Mouse (Mus musculus) liver, embryonic 15.5 days (tissue): ENCODE results near the gene Hscb. TPM values are rescaled to one million over a fixed set of nuclear protein-coding genes. Genes with fewer than 3 reads are reported as not detected.
A peak's percentile ranks its signal among the peaks of the same experiment; 100 is the strongest.

ENCODE experiments used
- ATAC-seq: fragments of 200-750 bp; cut with Nextera tagmentation; 2 replicates; pipeline ENCODE4 v1.8.0; 2017; ENCODE audit warnings: moderate number of reproducible peaks, mild to moderate bottlenecking, moderate library complexity; ENCODE audit not compliant: insufficient read depth
- H3K27ac ChIP-seq: fragments of 300-500 bp; sonication (generic); replicated peaks from 2 replicates; pipeline ENCODE4 v1.5.1; 2015; ENCODE audit warnings: mild to moderate bottlenecking, inconsistent platforms
- H3K27me3 ChIP-seq: fragments of 300-500 bp; sonication (generic); 2 replicates; pipeline ENCODE4 v1.6.1; 2015; ENCODE audit warnings: mild to moderate bottlenecking, inconsistent platforms
- H3K36me3 ChIP-seq: fragments of 300-500 bp; sonication (generic); replicated peaks from 2 replicates; pipeline ENCODE4 v1.6.1; 2015; ENCODE audit warnings: moderate library complexity, mild to moderate bottlenecking, inconsistent platforms
- H3K4me1 ChIP-seq: fragments of 300-500 bp; sonication (generic); replicated peaks from 2 replicates; pipeline ENCODE4 v1.6.1; 2015; ENCODE audit warnings: inconsistent platforms
- H3K4me2 ChIP-seq: fragments of 300-500 bp; sonication (generic); 2 replicates; pipeline ENCODE4 v1.6.1; 2015; ENCODE audit warnings: moderate library complexity, mild to moderate bottlenecking, inconsistent platforms
- H3K4me3 ChIP-seq: fragments of 300-500 bp; sonication (generic); replicated peaks from 2 replicates; pipeline ENCODE4 v1.5.1; 2015; ENCODE audit warnings: mild to moderate bottlenecking, inconsistent platforms
- H3K9ac ChIP-seq: fragments of 300-500 bp; sonication (generic); 2 replicates; pipeline ENCODE4 v1.6.1; 2015; ENCODE audit warnings: moderate library complexity, mild to moderate bottlenecking, inconsistent platforms
- H3K9me3 ChIP-seq: fragments of 300-500 bp; sonication (generic); replicated peaks from 2 replicates; pipeline ENCODE4 v1.6.1; 2016; ENCODE audit warnings: inconsistent platforms
- WGBS: fragments of 180-500 bp; shearing (Covaris S2); methylation state at CpG from one replicate; pipeline ENCODE4 v1.1.7; 2015; ENCODE audit warnings: mixed read lengths; ENCODE audit not compliant: insufficient replicate concordance; 5-methylcytosine and 5-hydroxymethylcytosine counted together
- polyA plus RNA-seq: library from polyadenylated mRNA; unstranded; fragments of >200 nt; fragmentation: Nextera tagmentation; extraction: Ambion mirVana; gene quantifications from 2 replicates; pipeline ENCODE4 v1.2.1, GENCODE M21; 2015

Gene Hscb
- polyA plus RNA-seq, 1 experiment from 2014 or later, result 60.4 TPM

GRCm38 (mm10) chr5:110779998-110780760 lies 59.4 kb downstream of the Hscb start, which contains the start of gene Pus1:
Gene Pus1 (minus strand): TSS chr5:110780659.
- H3K4me1 ChIP-seq, result peaks cover 65% of the 10 kb centered on the region
- peak within 1 kb of the TSS; percentile 89 for H3K27ac ChIP-seq
- peak within 1 kb of the TSS; percentile 76 for H3K9ac ChIP-seq
- H3K9me3 ChIP-seq, result no peaks in the 10 kb centered on the region
- peaks cover 48% of the 10 kb centered on the region for H3K36me3 ChIP-seq
- peak within 1 kb of the TSS; percentile 76 for H3K4me3 ChIP-seq
- 1% methylated on average over 57 of the region's 57 CpGs for WGBS
- ATAC-seq, result peak; percentile 75
- no peaks in the 10 kb centered on the region for H3K27me3 ChIP-seq
- peak within 1 kb of the TSS; percentile 100 for H3K4me2 ChIP-seq

GRCm38 (mm10) chr5:110779276-110779997 lies 60.1 kb downstream of the Hscb start:
- Histone ChIP-seq H3K9me3 (no peaks in the 10 kb centered on the region), H3K27me3 (no peaks in the 10 kb centered on the region), H3K4me2 (peak overlapping the region; percentile 100), H3K4me3 (peak overlapping the region; percentile 76), H3K36me3 (peaks cover 51% of the 10 kb centered on the region), H3K9ac (peak overlapping the region; percentile 76), H3K4me1 (peaks cover 65% of the 10 kb centered on the region), H3K27ac (peak overlapping the region; percentile 89)
- ATAC-seq, result no peak
- 11% methylated on average over 15 of the region's 15 CpGs for WGBS

Other genes starting within 250 kb of the Hscb start
- 41.1 and 43.2 TPM in 2 replicates for gene Noc4l, start 186.4 kb downstream of the Hscb start, polyA plus RNA-seq
- gene Ddx51, start 186.3 kb downstream of the Hscb start, polyA plus RNA-seq, result 11.1 and 11.3 TPM in 2 replicates
- 20.0 and 21.3 TPM in 2 replicates for gene Ep400, start 69.1 kb downstream of the Hscb start, polyA plus RNA-seq
- gene Pus1, start 59.1 kb downstream of the Hscb start, polyA plus RNA-seq, result 28.9 and 33.2 TPM in 2 replicates
- gene Ulk1, start 29.7 kb downstream of the Hscb start, polyA plus RNA-seq, result 11.6 and 15.2 TPM in 2 replicates
- 36.6 and 37.2 TPM in 2 replicates for gene Chek2, start 202 bp upstream of the Hscb start, polyA plus RNA-seq
- 1.1 and 1.5 TPM in 2 replicates for gene Ttc28, start 40.0 kb upstream of the Hscb start, polyA plus RNA-seq